Mouse (Mus musculus) cerebellum, postnatal 36 days (tissue): ENCODE data around the gene Prr22.

ENCODE experiments used
- DNase-seq, 2 experiments: peaks; one replicate each; pipeline ENCODE4 v3.0.0; 2021 to 2022; ENCODE audit warnings: mixed read lengths in 2 of 2

The Prr22 gene

GRCm38 (mm10) chr17:56769950-56770349, at the start of gene Prr22:
TSS of gene Prr22 (plus strand) at chr17:56770250.
- DNase-seq, result no peak

GRCm38 (mm10) chr17:56722441-56722840, 47.6 kb upstream of the Prr22 start:
- no peak for DNase-seq

- DNase-seq, result no peak
These were observed 46.5 kb upstream of the Prr22 start for GRCm38 (mm10) chr17:56723419-56724161.

GRCm38 (mm10) chr17:56727029-56727649, 42.9 kb upstream of the Prr22 start:
- no peak for DNase-seq

DNA sequence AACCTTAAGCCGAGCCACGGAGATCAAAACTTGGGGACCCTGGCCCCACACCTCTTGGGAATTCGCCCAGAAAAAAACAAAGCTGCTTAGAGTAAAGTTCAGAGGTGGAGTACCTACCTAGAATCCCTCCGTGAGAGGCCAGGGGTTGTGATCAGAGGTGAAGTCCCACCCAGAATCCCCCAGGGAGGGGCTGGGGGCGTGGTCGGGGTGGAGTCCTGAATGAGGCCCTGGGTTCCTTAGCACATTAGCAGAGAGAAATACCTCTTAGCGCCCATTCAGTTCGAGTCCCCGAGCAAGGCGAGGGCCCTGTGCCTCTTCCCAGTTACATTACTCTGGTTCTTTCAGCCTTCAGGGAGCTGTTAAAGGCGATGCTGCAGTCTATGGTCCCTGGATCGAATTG, 42.4 kb upstream of the Prr22 start:
- DNase-seq, result no peak

- DNase-seq, result no peak
These were observed 41.9 kb upstream of the Prr22 start for GRCm38 (mm10) chr17:56728117-56728516.

DNA sequence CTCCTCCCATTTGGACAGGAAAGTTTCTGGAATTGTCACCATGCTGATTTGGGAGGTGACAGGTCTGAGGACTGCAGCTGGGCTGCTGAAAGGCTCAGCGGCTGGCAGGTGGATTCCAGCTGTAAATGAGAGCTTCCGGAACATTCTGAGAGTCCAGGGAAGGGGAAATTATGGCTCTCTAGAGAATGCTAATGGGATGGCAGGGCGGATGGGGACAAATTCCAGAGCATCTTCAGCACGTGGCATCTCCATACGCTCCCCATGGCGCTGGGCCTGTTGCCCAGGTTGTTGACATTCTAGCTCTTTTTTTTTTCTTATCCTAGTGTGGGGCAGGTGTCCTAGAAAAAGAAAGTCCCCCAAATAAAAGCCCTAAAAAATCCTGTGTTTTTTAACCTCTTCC, 40.9 kb upstream of the Prr22 start:
- peak; percentile 69 to 71 for DNase-seq

GRCm38 (mm10) chr17:56729656-56730055, 40.4 kb upstream of the Prr22 start:
- no peak for DNase-seq

- DNase-seq, result no peak
These were observed 33.5 kb upstream of the Prr22 start for GRCm38 (mm10) chr17:56736534-56736933.

DNA sequence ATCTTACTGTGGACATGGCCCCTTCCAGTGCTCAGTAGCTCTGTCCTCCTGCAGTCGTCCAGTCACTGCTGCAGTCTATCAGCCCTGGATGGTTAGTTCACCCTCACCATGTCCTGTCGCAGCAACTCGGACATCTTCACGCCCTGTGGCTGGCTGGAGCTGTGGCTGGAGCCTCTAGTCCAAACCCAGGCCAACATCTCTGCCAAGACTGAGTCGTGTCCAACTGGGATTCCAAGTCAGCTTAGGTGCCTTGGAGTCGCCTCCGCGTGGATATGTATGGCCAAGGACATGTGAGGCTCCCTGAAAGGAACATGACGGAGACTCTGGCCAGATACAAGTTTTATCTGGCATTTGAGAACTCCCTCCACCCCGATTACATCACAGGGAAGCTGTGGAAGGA, 31.8 kb upstream of the Prr22 start:
- DNase-seq, result no peak

GRCm38 (mm10) chr17:56740118-56740787, 29.8 kb upstream of the Prr22 start:
- no peak for DNase-seq

GRCm38 (mm10) chr17:56740788-56741160, 29.3 kb upstream of the Prr22 start:
- no peak for DNase-seq

DNA sequence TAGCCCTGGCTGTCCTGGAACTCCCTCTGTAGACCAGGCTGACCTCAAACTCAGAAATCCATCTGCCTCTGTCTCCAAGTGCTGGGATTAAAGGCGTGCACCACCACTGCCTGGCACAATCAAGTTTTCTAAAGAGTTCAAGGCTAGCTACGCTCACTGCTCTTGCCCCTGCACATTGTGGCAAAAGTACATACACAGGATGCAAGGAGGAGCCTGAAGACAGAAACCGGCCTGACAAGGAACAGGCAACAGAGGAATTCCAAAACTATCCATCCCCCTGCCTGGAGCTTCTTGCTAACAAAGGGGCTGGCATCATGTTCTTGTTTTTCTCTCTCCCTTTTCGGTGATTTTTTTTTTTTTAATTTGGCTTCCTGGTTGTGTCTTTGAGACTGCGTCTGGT, 25.9 kb upstream of the Prr22 start:
- DNase-seq, result no peak

DNA sequence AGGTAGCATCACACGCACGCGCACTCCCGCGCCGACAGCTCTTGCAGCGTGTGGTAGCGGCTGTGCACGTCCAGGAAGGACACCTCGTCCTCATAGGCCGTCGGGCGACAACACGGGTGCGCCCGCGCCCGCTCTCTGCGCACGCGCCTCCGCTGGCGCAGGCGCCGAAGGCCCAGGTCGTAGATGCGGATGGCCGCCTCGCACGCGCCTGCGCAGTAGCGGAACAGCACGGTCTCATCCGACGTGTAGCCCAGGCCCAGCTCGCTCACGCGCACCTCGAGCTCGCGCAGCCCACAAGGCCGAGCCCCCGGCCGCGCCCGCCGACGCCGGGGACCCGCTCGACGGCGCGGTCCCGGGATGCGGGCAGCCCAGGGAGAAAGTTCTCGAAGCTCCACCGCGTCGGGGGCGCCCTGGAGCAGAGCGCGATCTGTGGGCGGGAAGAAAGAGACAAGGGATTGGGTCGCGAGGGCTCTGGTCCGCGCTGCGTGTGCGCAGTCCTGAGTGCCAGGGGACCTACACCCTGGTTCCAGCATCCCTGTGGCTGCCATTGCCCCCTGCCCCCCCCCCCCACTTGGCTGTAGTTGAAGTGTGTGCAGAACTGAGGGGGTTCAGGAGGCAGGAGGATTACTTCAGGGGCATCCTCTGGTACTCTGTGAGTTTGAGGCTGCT, 18.5 kb upstream of the Prr22 start:
- no peak for DNase-seq

GRCm38 (mm10) chr17:56753452-56753851, 16.6 kb upstream of the Prr22 start:
- no peak for DNase-seq

DNA sequence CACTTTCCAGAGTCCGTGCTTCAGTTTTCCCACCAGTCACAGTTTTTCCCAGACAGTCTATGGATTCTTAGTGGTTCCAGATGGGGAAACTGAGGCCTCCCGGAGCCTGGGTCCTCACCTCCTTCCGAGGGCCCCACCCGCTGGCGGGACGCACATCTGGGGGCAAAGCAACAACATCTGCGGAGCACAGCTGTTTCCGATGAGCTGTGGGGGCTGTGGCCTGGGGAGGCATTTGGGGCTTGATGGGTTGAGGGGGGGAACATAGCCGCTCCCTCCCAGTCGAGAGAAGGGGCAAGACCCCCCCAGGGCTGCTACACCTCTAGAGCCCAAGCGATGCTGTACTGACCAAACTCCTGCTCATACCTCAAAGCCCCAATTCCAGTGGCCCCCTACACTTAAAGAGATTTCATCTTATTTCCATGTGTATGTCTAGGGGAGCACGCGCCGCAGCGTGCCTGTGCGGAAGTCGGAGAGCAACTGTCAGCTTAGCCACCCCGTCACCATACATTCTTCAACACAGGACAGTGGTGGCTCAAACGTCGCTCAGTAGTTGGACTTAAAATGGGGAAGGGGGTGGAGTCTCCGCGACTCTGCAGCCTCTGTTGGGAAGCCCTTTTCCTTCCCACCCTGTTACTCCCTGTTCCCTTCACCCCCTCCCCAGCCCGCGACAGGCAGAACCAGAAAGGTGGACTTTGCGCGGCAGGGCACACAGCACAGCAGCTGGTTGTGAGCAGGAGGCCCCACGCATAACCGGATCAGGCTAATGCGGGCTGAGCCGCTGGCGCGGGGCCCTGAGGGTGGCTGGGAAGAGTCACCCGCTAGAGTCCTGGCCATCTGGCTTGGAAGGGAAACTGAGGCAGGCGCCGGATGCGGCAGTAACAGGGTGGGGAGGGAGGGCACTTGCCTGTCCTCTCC, 15.5 kb upstream of the Prr22 start:
- DNase-seq, result no peak

DNA sequence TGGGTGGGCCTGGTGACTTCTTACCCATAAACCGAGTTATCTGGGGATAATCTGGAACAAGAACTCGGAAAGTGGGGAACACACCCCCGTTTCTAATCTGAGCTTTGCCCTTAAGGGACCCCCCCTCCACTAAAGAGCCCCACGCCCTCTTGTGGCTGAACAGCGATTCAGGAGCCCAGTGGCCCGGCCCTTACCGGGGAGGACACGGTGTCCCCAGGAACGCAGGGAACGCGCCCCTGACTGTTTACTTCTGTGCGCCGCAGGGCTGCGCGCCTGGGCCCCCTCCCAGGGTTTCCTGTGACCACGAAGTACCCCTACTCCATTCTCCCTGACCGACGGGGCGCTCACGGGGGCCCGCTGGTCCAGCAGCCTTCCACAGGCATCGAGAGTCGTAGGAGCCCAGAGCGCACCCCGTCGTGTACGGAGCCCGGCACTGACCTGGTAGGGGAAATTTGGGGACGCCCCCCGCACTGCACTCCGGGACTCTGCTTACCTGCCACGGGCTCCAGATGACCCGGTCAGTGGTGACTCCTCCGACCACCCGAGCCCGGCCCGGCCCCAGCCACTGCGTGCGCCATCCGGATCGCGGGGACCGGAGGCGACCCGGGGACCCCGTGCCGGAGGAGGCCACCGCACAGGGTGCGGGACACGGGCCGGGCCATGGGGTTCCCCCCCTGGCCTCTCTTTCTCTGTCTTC, 13.2 kb upstream of the Prr22 start:
- DNase-seq, result no peak

GRCm38 (mm10) chr17:56757416-56758123, 12.5 kb upstream of the Prr22 start, which contains the start of gene Nrtn:
TSS of gene Nrtn (minus strand) at chr17:56757530.
- peak; percentile 30 to 44 for DNase-seq

- peak; percentile 53 to 69 for DNase-seq
These were observed 11.9 kb upstream of the Prr22 start for GRCm38 (mm10) chr17:56758132-56758531.

DNA sequence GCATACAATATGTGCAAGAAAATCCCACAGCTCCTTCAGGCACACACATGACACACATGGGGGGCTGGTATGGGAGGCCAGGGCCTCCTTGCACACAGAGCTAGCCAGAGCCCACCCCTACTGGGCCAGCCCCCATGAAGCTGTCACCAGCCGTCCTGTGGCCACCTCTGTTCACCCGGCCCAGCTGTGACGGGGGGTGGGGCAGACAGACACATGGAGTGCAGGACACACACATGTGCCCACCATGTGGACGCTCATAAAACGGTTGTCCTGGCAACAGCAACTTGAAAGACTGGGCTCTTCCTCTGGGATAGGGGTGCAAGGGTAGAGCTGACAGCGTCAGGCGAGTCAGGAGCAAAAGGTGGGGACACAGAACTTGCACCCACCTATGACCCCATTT, 10.8 kb upstream of the Prr22 start:
- DNase-seq, result no peak

DNA sequence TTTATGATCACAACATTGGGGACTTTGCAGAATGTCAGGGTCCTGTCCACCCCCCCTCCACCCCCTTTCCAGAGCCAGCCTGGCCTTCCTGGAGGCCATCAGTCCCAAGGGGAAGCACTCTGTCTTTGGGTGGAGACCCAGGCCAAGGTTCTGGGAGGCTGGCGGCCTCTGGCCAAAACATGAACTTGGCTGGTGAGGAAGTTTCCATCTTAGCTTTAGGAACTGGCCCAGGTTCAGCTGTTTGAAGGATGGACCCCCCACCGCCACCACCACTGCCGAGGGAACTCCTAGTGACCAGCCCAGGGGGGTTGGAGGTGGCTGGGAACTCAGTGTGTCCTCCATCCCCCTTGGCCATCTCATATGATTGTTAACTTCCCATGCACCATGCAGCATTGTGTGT, 9.0 kb upstream of the Prr22 start:
- DNase-seq, result no peak
